Mouse (Mus musculus) yolk sac, embryonic 10.5 days (tissue): Measurements from ENCODE around the gene Olfr661.

Source experiments
- DNase-seq: peaks from one replicate; pipeline ENCODE4 v3.0.0-alpha.2; 2017; ENCODE audit warnings: low spot score

Olfr661 gene

DNA sequence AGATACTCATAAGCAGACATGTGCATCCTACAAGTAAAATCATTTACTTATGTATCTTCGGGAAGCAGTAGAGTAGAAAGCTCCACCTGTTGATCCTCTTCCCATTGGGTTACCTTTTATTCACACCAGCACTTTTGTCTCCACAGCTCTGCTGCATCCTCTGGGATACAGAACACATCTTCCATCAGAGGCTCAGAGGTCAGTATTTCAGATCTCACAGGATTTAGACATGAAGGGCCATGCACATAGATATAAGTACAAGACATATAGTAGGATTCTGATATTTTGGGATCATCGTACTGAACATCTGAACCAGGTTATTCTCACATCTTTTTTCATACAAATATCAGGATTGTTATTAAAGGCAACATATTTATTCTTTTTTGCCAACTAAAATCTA is at the start of gene Olfr661:
Gene Olfr661 (plus strand): TSS at position 301 of the 400 bp plus-strand sequence.
- no peak for DNase-seq

DNA sequence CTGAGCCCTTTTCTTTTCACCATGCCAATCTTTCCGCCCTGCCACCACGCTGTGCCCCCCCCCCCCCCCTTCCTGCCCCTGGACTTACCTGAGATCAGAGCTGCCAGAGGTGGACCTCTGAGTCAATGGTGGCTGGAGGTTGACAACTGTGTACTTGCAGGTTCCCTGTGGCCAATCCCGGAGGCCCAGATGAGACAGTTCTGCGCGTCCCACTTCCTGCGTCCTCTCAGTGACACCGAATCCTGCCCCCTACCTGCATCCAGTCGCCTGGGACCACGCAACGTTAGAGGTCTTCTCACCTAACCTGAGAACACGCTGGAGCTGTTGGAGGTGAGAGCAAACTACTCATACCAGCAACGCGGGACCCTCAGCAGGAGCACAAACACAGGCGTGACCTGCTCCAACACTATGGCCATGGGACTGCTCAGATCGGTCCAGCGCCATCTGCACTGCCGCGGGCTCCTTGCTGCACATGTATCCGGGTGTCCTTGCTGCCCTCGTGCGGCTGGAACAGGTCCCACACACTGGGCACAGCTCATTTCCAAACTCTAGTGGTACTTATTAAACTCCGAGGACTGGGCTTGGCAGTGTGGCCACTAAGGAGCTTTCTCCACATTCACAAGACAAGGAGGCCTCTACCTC is 39.3 kb upstream of the Olfr661 start, which contains the start of gene Olfr658:
Gene Olfr658 (minus strand): TSS at position 465 of the 642 bp plus-strand sequence.
- peak; percentile 44 for DNase-seq

DNA sequence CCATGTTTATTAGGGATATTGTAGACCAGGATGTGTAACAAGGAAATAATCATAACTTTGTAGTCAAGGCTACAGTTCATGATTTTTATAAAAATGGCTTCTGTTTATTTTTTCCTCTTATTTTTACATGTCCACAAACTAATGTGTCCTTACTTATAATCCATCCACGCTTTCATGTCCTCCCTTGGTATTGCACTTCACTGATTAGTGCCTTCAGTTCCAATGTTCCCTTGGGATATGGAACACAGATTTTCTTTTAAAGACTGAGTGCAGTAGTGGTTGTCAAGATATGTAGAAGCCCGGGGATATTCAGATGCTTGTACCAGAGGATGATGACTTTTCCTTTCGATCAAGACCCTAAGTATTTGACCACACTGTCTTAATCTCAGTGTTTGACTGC is 19.8 kb upstream of the Olfr661 start, which contains the start of gene Olfr659:
Gene Olfr659 (plus strand): TSS at position 301 of the 400 bp plus-strand sequence.
- no peak for DNase-seq
